Mouse (Mus musculus): ENCODE measurements around the gene Rere.
"Not testable (repeated sequence)": the region's sequence is repeated elsewhere in the genome, so short reads cannot be mapped to it uniquely, and the experiment has no call there.

Rere gene

DNA sequence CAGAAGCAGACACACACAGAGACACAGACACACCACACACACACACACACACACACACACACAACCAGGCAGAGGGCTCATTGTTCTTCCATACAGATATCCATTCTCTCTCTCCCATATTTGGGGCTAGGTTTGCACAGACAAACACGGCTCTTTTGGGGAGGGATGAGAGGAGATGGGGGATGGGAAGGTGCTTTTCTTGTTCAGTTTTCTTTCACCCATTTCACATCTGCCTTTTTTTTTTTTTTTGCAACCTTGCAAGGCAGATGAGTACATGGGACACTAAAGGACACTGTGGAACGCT lies 1.8 kb downstream of the Rere start:
- DNase-seq (ENCODE audit: low read depth, low spot score) = no peak

GRCm38 (mm10) chr4:150283993-150284392 lies 2.5 kb downstream of the Rere start:
- no peak for DNase-seq (ENCODE audit: low read depth, low spot score)

DNA sequence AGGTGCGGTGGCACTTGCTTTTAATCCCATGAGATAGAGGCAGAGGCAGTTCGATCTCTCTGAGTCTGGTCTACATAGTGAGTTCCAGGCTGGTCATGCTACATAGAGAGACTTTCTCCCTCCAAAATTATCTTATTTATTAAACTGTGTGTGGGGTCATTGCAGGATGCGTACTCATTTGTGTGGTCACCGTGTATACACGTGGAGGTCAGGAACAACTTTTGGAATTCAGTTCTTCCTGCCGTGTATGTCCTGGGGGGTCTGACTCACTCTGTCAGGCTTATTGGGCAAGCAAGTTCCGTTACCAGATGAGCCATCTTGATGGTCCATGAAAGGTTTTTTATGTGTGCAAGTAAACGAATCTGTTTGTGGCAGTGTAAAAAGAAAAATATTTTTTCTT lies 5.5 kb downstream of the Rere start:
- DNase-seq (ENCODE audit: low read depth, low spot score) = no peak

- DNase-seq (ENCODE audit: low read depth, low spot score) = not testable (repeated sequence)
These were observed 6.0 kb downstream of the Rere start for GRCm38 (mm10) chr4:150287463-150287862.

DNA sequence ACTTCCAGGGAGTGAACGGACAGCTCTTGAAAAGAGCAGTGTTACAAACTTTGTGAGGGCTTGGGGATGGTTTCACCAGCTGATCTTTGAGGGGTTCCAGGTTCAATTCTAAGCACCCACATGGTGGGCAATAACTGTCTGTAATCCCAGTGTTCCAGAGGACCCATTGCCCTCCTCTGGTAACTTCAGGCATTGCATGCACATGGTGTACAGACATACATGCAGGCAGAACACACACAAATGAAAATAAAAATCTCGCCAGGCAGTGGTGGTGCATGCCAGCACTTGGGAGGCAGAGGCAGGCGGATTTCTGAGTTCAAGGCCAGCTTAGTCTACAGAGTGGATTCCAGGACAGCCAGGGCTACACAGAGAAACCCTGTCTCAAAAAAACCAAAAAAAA lies 10.5 kb downstream of the Rere start:
- no peak for DNase-seq (ENCODE audit: low read depth, low spot score)

- DNase-seq (ENCODE audit: low read depth, low spot score) = no peak
These were observed 13.4 kb downstream of the Rere start for GRCm38 (mm10) chr4:150294870-150295269.

DNA sequence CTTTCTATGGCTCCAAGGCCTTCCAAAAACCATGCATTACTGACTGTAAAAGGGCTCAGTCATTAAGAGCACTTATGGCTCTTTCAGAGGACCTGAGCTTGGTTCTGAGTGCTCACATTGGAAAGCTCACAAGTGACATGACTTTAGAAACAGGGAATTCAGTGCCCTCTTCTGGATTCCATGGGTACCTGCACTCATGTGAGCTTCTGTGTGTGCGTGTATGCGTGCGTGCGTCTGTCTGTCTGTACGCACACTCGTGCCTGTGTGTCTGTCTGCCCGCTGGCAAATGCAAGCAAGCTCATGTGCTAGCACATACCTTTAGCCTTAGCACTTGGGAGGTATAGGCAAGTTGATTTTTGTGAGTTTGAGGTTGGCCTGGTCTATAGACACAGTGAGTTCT lies 14.5 kb downstream of the Rere start:
- no peak for DNase-seq (ENCODE audit: low read depth, low spot score)

- DNase-seq (ENCODE audit: low read depth, low spot score) = no peak
These were observed 21.3 kb downstream of the Rere start for GRCm38 (mm10) chr4:150302726-150303125.

DNA sequence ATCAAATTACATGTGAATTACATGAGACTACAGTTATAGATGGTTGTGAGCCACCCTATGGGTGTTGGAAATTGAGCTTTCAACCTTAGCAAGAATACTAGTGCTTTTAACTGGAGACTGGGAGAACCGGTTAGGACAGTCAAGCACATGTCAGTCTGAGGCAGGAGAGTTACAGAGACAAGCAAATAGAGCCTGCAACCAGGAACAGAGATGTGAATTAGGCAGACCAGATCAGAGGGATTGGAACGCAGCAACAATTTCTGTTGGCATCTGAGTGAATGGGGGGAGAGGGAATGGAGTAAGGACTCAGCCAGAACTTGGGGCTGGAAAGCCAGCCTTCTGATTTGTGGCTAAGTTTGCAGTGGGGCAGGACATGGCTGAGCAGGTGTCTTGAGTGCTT lies 25.3 kb downstream of the Rere start:
- DNase-seq (ENCODE audit: low read depth, low spot score) = no peak

GRCm38 (mm10) chr4:150307226-150307625 lies 25.8 kb downstream of the Rere start:
- DNase-seq (ENCODE audit: low read depth, low spot score) = no peak

DNA sequence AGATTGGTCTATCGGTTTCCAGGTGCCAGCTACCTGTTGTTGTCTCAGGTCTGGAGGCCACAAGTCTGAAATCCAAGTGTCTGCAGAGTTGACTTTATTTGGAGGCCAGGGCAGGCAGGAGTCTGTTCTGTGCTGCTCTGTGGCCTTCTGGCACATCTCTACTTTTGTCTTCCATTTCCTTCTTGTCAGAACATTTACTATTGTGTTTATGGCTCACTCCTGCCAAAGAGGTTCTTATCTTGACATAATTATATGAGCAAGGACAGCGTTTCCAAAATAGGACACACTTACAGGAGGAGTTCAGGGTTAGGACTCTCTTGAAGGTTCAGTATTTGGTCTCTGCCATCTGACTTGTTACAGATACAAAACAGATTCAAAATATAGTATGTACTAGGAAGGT lies 30.0 kb downstream of the Rere start:
- DNase-seq (ENCODE audit: low read depth, low spot score) = no peak

- DNase-seq (ENCODE audit: low read depth, low spot score) = no peak
These were observed 31.2 kb downstream of the Rere start for GRCm38 (mm10) chr4:150312646-150313045.

DNA sequence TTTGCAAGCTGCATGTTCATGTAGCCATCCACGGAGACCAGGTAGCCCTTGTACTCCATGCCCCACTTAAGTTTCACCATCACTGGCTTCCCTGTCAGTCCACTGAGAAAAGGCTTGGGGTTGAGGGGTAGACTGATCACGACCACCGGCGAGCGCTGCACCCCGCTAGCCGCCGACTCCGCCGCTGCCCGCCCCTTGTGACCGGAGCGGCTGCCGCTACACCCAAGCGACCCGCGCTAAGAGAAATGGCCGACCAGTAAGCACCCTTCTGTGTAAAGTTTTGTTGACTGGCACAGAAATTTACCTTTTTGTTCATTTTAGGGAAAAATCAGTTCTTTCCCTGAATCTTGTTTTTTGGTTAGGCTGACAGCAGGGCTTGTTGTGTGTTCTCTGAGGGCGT lies 33.9 kb downstream of the Rere start:
- DNase-seq (ENCODE audit: low read depth, low spot score) = no peak

DNA sequence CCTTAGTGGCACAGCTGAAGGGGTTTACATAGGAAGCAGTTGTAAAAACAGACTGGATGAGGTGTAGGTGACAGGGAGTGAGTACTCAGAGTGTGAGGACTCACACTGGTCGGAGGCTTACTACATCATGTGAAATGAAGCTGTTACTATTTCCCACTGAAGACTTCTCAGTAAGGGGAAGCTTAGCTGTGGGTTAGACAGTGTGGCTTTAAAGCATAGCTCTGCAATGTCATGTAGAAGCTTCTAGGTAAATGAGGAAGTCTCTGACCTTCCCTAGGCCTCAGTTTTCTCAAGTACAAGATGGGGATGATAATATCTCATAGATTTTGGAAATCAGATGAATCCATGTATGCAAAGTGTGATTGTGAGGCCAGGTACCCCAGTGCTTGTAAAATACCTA lies 35.1 kb downstream of the Rere start:
- DNase-seq (ENCODE audit: low read depth, low spot score) = no peak

DNA sequence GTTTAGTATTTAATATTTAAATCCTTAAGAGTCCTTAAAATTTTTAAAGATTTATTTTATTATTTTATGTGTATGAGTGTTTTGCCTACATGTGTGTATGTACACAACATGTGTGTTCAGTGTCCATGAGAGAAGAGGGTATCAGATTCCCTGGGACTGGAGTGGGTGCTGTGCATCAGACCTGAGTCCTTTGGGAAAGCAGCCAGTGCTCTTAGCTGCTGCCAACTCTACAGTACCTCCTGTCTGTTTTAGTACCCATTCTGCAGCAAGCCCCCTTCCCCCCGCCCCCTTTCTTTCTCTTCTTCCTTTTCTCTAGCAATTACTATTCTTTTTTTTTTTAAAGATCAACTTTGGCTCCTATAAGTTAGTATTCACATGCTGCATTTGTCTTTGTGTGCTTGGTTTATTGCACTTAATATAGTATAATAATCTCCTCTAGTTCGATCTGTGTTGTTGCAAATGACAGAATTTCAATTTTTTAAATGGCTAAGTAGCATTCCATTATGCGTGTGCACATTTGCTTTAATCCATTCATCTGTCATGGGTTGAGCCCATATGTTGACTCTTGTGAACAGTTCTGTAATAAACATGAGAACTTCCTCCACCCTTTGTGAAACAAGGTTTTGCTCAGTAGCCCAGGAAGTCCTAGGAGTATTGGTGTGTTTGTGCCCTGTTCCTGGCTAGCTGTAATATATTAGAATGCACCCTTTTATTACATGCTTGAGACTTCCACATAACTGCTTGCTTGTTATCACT lies 43.8 kb downstream of the Rere start:
- no peak for DNase-seq (ENCODE audit: low read depth, low spot score)

- DNase-seq (ENCODE audit: low read depth, low spot score) = no peak
These were observed 44.6 kb downstream of the Rere start for GRCm38 (mm10) chr4:150326005-150326404.

GRCm38 (mm10) chr4:150327476-150327875 lies 46.0 kb downstream of the Rere start:
- DNase-seq (ENCODE audit: low read depth, low spot score) = no peak

DNA sequence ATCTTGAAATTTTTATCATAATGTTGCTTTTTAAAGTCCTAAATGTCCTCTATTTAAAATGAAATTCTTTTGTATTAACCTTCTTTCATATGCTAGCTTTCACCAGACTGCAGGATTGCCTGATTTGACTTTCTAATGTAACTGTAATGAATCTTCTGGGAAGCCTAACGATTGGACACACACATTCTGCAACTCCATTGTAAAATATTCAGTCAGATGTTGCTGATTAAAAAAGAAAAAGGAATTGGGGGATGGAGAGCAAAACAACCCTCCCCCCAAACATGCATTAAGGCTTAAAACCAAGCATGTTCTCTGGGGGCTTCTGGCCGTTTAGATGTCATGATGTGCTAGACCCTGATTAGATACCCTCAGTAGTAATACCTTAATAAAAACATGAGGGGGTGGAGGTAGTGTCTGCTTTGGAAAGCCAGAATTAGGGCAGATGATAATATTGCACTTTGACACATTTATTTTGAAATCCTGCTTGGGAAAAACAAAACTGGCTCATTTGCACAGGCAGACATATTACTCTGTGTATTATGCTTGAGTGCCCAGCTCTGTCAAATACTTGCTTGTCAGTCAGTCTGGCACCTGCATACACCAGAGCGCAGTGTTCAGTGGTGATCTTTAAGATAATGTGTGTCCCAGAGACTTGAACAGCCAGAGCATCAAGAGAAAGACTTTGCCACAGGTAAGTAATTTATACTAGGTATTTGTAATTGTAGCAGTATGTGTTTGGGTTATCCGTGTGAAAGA lies 52.7 kb downstream of the Rere start:
- DNase-seq (ENCODE audit: low read depth, low spot score) = no peak

DNA sequence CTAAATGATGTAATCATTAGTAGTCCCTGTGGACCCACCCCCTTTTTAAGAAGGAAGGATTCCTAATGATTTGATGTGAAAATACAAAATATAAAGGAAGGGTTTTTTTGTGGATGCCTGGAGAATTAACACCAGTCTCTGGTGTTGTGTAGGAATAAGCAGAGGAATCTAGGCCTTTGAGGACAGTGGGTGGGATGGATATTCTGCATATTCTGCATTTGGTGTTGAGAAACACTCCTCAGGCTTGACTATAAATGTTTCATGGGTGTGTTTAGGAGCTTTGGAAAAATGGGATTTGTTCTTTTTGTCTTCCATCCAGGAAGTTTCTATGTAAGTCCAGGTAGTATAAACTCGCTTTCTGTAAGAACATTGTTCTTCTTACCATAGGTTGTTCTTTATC lies 55.8 kb downstream of the Rere start:
- DNase-seq (ENCODE audit: low read depth, low spot score) = no peak

- peak; percentile 63 for DNase-seq (ENCODE audit: low read depth, low spot score)
These were observed 57.6 kb downstream of the Rere start for GRCm38 (mm10) chr4:150338906-150339650.

GRCm38 (mm10) chr4:150340796-150341525 lies 59.5 kb downstream of the Rere start:
- no peak for DNase-seq (ENCODE audit: low read depth, low spot score)

DNA sequence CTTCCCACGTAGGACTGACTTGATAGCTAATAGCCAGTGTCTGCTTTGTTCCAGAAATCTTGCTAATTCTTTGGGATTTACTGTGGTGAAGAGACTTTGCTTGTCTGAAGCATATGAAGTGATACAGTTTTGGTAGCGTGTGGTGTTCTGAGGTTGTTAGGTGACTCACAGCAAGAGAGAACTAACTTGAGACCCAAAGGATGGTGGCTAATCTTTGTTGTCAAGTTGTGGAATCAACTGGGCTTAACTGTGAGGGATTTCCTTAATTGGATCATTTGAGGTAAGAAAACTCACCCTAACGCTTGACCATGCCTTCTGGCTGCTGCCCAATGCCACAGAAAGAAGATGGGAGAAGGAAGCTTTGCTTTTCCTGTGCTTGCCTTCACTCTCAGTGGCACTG lies 63.1 kb downstream of the Rere start:
- no peak for DNase-seq (ENCODE audit: low read depth, low spot score)

Data from brain, embryonic 18.5 days (tissue).